Mouse (Mus musculus): Measurements from ENCODE around the gene Usp30.

GRCm38 (mm10) chr5:114135516-114135915 lies 70.3 kb downstream of the Usp30 start:
- TF ChIP-seq CTCF (IDR thresholded peaks at IDR 0.05; ENCODE audit: control insufficient read depth, insufficient read depth, low read length) (no peak), POLR2A (IDR thresholded peaks at IDR 0.05; ENCODE audit: borderline replicate concordance, control insufficient read depth, low read depth, low read length) (no peak)
